In the genomic region with DNA sequence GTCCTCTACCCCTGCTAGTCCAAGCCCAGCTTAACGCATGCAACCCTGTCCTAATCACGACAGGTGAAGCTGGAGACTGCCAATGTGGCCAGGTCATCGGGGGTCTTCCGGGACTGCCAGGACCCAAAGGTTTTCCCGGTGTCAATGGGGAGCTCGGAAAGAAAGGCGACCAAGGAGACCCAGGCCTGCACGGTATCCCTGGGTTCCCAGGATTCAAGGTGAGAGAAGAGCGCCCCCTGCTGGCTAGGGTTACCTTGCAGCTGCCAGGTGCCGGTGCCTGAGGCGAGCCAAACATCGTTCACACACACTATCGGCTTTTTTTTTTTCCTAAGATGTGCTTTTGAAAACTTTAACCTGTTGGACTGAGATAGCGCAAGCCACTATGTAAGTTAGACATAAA, we compare ENCODE assay signal across 9 mouse cellular contexts. TPM values are rescaled to one million over a fixed set of nuclear protein-coding genes. Genes with fewer than 3 reads are reported as not detected.
DNase-seq lines count a peak whose midpoint lies in the region; ATAC-seq and TF ChIP-seq lines count a peak whose summit lies in the region.
"Had no signal": no experiment of that assay in that cellular context is flagged by ENCODE, and none has a peak within 500 bp of the region (broad histone marks: within the 10 kb centered on the region; RNA-seq: fewer than 3 reads in every experiment).

No protein-coding gene starts in this region.

- intact Hi-C loops in gastrocnemius, adult 2 months (cut with DNase I) = loop anchor here (10.0 kb wide), 1 partner anchor 194 kb away; no protein-coding TSS in a partner anchor

- no peak overlapping the region for H3K4me3 ChIP-seq in gastrocnemius, adult 2 months
- no peak overlapping the region for H3K4me3 ChIP-seq in bone marrow, adult 2 months (replicated peaks; ENCODE audit: control insufficient read depth, low read depth, low read length)

- peak; percentile 79 for DNase-seq in gastrocnemius, adult 2 months
- DNase-seq in gastrocnemius, postnatal 25 days = no peak
- DNase-seq in right cerebral cortex, adult 18-20 months = peak; percentile 36
- no peak for DNase-seq in right cerebral cortex, postnatal 36 days (ENCODE audit: low spot score in 2 of 2)
- DNase-seq in mesoderm, embryonic 11.5 days (ENCODE audit: low read depth, low spot score) = peak; percentile 49
- no peak for DNase-seq in yolk sac, embryonic 10.5 days (ENCODE audit: low spot score)

- TF ChIP-seq POLR2A in bone marrow, adult 2 months (IDR thresholded peaks at IDR 0.05; ENCODE audit: borderline replicate concordance, control insufficient read depth, low read depth, low read length) = no peak

- H3K27ac ChIP-seq in gastrocnemius, adult 2 months = no peak overlapping the region
- H3K27ac ChIP-seq in bone marrow, adult 2 months (ENCODE audit: control insufficient read depth, insufficient read depth, low read depth, low read length, poor library complexity) = no peak overlapping the region

- WGBS in bone marrow, adult 2 months = 62% methylated on average over 14 of the region's 14 CpGs

- ATAC-seq in granulocyte monocyte progenitor cell, adult 5-6 weeks (replicated peaks; ENCODE audit: poor library complexity, severe bottlenecking) = 0 out of 2 replicates have a peak, but pooled peaks have one; percentile 40

- no peaks in the 10 kb centered on the region for H3K4me1 ChIP-seq in bone marrow, adult 2 months (ENCODE audit: control insufficient read depth, insufficient read depth, low read length)

- peak; percentile 79 for TF ChIP-seq CTCF in gastrocnemius, adult 2 months (IDR thresholded peaks at IDR 0.05)
- TF ChIP-seq CTCF in bone marrow, adult 2 months (IDR thresholded peaks at IDR 0.05; ENCODE audit: control insufficient read depth, insufficient read depth, low read length) = peak; percentile 71

RNA-seq across cellular contexts. Expression of a gene that starts 57.4 kb away (rescaled TPM):
- total RNA-seq in gastrocnemius, adult 2 months (2021) = 1 to 10 TPM; 1.3 to 2.5 TPM
- under 1 TPM; 0.51 to 0.90 TPM for total RNA-seq in gastrocnemius, postnatal 25 days (2021)
- polyA plus RNA-seq in bone marrow, adult 2 months (2011; ENCODE audit: insufficient read depth, insufficient read length, low replicate concordance, missing spikeins) = 3.3 and 6.2 TPM in 2 replicates
- 3.5 and 4.6 TPM in 2 replicates for total RNA-seq in granulocyte monocyte progenitor cell, adult 5-6 weeks (2014; fragmentation: Nextera tagmentation)
- 0.69 and 4.8 TPM in 2 replicates for total RNA-seq in granulocyte monocyte progenitor cell, adult 5-6 weeks (2017)
- polyA plus RNA-seq: neural tube, embryonic 14.5 days had no signal

Comparison
In these comparisons a context has a peak if more than half of its experiments do, and no peak if none do; other contexts are left out.
1. DNase-seq: peak in gastrocnemius, adult 2 months (single experiment), right cerebral cortex, adult 18-20 months (single experiment) and mesoderm, embryonic 11.5 days (single experiment); none in gastrocnemius, postnatal 25 days (single experiment), right cerebral cortex, postnatal 36 days (0 of 2) and yolk sac, embryonic 10.5 days (single experiment).